Mouse (Mus musculus) liver, embryonic 14.5 days (tissue): ENCODE data around the gene Dis3l.

ENCODE experiments used
- CTCF ChIP-seq: IDR thresholded peaks from 2 replicates; pipeline ENCODE4 v1.5.1; 2016; ENCODE audit warnings: antibody characterized with exemption, low read depth, control low read depth
- EP300 ChIP-seq: IDR thresholded peaks from 2 replicates; pipeline ENCODE4 v1.6.1; 2016; ENCODE audit warnings: antibody characterized with exemption, low read depth

DNA sequence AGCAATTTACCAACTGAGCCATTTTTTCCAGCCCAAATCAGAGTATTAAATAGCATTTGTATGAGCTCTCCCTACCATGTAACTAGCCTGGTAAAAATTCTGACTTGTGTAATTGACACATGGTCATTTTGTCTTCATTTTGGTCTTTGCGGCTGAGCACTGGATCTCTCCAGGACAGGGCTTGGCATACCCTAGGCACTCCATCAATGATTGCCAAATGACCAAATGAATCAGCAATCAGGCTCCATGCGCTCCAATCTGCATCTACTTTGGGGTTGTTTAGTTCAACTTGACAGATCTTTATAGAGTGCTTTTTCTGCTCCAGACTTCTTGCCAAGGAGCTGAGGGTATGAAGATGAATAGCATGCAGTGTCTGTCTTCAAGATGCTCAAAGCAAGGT lies 35.3 kb upstream of the Dis3l start:
- no peak for TF ChIP-seq CTCF
- TF ChIP-seq EP300: no peak
